Mouse (Mus musculus) left cerebral cortex, adult 18-20 months (tissue): ENCODE data around the gene Keg1. TPM values are rescaled to one million over a fixed set of nuclear protein-coding genes. Genes with fewer than 3 reads are reported as not detected.
"Not testable (repeated sequence)": the region's sequence is repeated elsewhere in the genome, so short reads cannot be mapped to it uniquely, and the experiment has no call there.

Experiments used
- DNase-seq, 2 experiments: peaks; one replicate each; pipeline ENCODE4 v3.0.0; 2021 to 2022; ENCODE audit warnings: low spot score in 2 of 2, mixed read lengths in 1 of 2
- long read RNA-seq, 2 experiments: library from polyadenylated mRNA; stranded (forward); transcript quantifications; one replicate each; pipeline ENCODE4 v2.0.0; 2021
- total RNA-seq, 2 experiments: library from RNA; stranded (reverse); gene quantifications; 2 replicates each; pipeline ENCODE4 v1.2.3; 2021

Gene Keg1
- total RNA-seq = not detected
- long read RNA-seq, experiment 1 = 0 reads
- long read RNA-seq, experiment 2 = 0 reads

DNA sequence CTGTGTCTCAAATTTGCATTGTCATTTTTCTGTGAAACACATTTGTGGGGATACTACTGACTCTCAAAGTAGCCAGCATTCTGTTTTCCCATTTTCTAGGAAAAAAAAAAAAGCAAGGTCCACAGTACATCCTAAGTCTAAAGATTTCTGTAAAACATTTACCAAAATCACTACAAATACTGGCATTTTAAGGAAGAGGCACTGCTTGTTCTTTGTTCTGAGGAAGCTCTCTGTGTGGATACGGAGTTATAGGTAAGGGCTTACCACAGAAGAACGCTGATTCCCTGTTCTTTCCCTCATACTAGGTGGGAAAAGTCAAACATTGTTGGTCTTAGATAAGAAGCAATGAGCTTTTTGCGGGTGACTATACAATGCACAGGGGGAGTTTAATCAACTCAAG is at the start of gene Keg1:
TSS of gene Keg1 (plus strand) at position 197 of the 400 bp plus-strand sequence.
- no peak for DNase-seq

DNA sequence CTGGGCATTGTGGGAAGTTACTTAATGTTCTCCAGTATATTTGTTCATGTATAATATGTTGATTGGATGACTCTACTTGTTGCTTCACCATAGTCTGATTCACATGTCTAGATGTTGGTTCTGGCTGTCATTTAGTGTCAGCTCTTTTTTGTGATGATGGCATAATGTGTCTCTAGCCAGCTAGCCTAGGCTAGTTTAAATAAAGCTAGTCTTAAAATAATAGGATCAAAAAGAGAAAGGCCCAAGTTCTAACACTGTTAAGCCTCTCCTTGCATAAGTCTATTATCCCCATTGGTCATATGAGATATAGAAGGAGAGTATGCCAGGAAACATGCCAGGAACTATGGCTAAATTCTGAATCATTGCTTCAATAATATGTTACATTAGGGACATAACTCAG is 46.1 kb upstream of the Keg1 start:
- DNase-seq = no peak

DNA sequence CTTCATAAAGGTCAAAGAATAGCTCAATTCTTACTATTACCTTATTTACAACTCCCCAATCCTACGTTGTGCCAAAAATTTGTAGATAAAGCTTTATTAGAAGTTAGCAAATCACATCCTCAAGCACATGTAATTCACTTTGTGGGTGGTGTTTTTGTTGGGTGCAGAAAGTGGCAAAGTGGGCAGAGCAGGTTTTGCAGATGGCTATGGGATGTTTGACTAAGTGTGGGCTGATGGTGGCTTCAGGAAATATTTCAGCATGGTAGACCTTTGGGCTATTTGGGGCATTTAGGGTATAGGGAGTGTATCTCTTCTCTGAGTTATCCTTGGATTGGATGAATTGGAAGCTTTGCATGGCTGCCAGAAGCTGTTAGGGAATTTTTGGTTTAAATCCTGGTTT is 29.4 kb upstream of the Keg1 start:
- no peak for DNase-seq

DNA sequence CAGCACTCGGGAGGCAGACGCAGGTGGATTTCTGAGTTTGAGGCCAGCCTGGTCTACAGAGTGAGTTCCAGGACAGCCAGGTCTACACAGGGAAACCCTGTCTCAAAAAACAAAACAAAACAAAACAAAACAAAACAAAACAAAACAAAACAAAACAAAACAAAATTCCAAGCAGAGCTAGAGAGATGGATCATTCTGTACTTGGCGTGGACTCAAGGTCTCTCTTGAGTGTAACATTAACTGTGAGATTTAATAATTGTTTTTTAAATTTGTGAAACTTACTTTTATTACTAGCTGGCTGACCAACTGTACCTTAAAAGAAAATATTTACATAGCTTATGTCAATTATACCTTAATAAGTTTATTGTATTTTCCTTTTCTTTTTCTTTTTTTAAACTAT is 27.0 kb upstream of the Keg1 start:
- DNase-seq = not testable (repeated sequence)

DNA sequence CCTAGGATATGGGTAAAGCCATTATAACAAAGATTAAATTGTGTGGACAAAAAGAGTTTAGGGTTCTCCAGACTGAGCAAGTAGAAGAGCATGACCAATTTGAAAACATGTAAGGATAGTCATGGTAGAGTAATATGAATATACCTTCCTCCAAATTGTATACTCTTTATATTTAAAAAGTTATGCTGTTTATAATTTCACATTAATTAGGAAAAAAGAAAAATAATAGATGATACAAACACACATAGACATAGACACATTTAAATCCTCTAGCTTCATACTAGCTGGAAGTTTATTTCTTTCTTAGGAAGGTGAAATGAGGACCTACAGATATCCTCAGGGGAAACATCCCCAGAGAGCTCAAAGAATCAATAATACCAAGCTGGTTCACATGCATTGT is 25.4 kb upstream of the Keg1 start, which contains the start of gene Olfr1442:
TSS of gene Olfr1442 (plus strand) at position 301 of the 400 bp plus-strand sequence.
- no peak for DNase-seq

DNA sequence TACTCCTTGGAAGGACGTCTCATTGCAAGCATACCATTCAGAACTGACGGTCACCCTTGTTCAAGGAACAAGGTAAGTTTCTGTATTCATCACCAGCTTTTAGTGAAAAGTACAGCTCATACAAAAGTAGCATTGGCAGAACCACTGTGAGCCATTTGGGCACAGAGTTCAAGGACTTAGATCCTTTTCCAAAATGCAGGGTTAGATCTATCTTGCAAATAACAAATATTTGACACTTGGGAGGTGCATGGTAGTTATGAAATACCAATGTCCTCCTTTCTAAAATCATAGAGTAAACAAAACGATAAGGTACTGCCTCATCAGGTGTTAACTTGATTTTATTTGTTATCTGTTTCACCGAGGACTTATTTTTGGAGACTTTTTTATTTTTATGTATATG is 24.5 kb upstream of the Keg1 start:
- no peak for DNase-seq

DNA sequence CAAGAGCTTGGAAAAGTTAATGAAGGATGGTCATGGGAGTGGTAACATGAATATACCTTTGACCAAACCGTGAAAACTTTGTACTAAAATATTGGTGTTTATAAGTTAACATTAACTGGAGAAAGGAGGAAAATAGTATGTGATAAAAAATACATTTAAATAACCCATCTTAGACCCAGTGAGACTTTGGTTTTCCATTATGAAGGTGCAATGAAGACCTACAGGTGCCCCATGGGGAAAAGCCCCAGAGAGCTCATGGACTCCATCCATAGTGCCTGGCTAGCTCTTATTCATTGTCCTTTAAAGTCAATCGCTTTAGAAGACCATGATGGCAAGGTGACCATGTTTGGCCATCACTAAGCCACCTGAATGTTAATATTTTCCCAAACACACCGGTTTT is 17.8 kb upstream of the Keg1 start, which contains the start of gene Olfr1443:
TSS of gene Olfr1443 (plus strand) at position 301 of the 400 bp plus-strand sequence.
- DNase-seq = no peak

DNA sequence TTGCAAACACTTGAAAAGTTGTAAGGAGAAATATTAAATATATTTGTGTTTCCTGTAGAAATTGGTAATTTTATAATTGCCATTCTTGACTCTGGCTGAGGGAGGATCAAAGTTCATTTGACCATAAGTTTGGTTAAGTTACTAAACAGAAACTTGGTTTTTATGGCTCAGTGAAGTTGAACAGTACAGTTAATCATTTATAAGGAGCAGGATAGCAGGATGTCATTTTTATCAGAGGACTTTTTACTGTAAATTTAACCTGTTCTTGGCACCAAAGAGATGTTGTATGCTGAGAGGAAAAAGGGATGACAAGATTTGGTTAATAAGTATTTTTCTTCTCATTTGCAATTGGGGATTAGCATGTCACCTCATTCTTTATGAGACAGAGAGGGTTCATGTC is 10.9 kb upstream of the Keg1 start:
- no peak for DNase-seq

DNA sequence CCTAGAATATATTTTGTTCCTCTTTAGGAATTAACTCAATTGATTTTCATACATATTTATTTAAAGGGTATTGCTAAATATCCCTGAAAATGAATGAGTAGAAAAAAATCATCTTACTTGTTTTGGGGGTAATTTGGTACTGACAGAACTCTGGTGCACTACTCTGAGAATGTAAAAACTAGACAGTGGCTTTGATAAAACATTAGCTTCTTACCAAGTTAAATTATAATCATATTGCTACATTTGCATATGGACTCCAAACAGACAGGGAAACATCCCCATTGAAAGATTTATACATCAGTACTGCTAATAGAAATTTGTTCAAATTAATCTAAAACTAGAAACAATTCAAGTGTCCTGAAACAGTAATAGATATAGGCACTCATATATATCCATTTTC is 10.4 kb upstream of the Keg1 start:
- DNase-seq = no peak

DNA sequence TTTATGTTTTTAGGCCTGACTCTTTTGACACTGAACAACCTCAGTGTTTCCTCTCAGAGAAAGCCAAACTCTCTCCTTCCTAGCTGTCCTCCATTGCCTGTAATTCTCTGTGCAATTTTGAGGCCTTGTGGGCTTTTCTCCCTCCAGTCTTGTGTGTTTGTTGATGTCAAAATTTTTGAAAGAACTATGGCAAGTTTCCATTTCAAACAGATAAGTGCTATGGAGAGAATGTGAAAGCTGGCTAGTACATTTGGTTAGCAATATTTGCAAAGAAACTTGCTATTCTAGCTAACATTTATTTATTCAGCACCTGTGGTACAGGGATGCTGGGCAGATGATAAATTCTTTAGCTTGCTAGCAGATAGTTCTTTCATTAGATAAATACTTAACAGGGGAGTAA is 635 bp downstream of the Keg1 start:
- no peak for DNase-seq

DNA sequence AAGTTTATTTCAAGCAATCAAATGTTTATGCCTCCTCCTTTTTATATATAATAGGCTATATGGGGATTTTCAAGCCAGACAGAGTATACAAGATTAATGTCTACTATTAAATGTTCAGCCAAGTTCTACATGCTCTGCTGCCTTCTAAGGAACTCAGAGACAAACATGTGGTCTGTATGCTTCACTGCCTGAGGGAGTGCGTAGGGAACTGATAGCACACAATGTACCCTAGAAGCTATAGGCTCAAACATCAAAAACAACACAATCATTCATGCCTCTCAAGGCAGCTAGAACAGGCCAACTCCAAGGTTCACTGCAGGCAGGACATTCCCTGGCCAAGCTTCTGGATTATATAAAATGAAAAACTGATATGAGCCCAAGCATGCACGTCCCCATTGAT is 12.9 kb downstream of the Keg1 start:
- DNase-seq = no peak

DNA sequence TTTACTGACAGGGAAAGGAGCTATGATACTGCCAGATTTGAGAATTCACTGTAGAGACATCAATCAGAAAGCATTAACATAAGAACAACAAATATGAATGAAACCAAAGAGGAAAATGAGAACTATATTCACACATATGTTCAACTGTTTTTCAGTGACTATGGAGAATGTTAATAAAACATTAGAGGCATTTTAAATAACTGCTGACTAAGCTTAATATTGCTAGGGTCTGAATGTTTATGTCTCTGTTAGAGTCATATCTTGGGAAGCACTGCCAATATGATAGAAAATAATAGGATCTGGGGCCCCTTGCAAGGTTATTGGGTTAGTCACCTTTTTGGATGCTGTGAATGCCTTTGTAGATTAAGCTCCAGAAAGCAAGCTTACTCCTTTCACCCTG is 13.4 kb downstream of the Keg1 start:
- no peak for DNase-seq

DNA sequence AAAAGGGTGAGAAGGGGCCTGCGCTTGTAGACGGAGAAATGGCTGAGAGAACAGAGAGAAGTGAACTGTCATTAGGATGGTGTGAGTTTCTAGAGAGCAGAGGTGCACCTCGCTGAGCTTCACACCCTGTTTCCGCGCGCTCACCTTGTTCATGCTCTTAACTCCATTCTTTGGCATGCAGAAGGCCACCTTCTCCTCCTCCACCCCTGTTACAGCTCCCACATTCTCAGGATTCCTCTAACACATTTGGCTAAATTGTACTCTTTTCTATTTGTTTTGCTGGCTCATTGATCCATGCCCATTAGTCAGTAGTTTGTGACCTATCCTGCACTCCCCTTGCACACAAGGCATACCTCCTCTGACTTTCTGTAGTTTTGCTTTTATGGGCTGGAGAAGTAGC is 23.6 kb downstream of the Keg1 start:
- no peak for DNase-seq

DNA sequence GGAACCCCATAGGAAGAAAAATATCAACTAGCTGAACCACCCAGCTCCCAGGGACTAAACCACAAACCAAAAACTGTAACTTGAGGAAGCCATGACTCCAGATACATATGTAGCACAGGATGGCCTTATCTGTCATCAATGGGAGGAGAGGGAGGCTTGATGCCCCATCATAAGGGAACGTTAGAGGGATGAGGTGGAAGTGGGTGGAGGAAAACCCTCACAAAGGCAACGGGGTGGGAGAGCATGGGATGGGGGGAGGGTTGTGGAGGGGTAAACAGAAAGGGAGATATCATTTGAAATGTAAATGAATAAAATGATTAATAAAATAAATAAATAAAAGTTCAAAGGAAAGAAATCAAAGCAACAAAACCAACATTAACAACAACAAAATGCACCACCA is 24.9 kb downstream of the Keg1 start:
- no peak for DNase-seq

DNA sequence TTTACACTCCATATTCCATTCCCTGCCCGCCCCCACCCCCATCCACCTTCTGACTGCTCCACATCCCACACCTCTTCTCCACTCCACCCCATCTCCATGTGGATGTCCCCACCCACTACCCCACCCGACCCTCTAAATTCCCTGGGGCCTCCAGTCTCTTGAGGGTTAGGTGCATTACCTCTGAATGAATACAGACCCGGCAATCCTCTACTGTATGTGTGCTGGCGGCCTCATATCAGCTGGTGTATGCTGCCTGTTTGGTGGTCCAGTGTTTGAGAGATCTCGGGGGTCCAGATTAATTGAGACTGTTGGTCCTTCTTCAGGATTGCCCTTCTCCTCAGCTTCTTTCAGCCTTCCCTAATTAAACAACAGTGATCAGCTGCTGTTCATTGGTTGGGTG is 25.3 kb downstream of the Keg1 start:
- DNase-seq = not testable (repeated sequence)

DNA sequence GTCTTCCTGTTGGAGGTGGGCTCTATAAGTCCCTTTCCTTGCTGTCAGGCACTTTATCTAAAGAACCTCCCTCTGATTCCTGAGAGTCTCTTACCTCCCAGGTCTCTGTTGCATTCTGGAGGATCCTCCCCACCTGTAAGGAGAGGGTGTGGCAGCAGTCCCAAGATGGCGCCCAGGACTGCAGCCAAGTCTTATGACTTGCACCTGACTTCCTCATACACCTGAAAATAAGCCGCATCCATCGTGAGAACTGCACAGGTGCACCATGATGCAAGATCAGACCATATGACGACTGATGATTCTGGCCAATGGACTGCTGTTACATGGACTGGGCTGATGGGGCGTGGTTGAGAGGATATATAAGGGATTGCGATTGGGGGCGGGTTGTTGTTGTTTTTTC is 26.0 kb downstream of the Keg1 start:
- DNase-seq = not testable (repeated sequence)

DNA sequence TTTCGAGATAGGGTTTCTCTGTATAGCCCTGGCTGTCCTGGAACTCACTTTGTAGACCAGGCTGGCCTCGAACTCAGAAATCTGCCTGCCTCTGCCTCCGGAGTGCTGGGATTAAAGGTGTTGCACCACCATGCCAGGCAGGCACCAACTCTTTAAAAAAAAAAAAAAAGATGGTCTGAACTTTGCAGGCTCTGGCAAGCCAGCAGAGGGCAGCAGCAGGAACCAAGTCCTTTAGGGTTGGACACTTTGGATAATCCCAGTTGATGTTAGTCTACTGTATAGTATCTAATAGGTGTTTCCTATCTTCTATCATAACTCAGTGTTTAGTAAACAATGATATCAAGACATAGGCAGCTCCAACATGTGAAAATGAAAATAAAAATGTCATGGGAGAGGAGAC is 26.7 kb downstream of the Keg1 start:
- peak; percentile 23 to 31 for DNase-seq

DNA sequence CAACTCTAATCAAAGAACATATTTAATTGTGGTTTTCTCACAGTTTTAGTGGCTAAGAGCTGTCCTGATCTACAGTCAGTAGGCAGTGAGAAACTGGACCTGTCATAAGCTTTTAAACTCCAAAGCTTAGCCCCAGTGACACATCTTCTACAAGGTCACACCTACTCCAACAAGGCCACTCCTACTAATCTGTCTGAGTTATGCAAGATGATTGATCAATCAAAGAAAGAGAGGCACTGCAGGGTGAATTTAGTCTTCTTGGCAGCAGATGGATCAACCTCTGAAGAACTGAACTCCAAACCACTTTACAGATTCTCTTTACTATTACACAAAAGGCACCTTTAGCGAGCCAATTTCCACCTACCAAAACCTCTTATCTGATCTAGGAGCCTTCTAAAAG is 30.3 kb downstream of the Keg1 start:
- no peak for DNase-seq

DNA sequence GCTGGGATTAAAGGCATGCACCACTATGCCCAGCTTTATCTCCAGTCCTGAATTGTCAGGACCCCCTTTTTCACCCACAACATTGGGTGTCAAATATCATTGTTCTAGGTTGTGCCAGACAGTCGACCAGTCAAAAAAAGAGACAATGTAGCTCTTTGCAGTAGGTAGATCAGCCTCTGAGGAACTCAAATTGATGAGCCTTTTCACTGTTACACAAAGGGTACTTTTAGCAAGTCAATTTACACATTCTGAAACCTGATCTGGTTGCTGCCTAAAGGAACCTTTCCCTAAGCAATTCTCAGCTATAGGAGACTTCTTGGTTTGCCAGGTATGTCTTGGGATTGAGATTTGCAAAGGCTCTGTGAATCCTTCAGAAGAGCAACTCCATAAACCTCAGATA is 35.5 kb downstream of the Keg1 start:
- DNase-seq = no peak

DNA sequence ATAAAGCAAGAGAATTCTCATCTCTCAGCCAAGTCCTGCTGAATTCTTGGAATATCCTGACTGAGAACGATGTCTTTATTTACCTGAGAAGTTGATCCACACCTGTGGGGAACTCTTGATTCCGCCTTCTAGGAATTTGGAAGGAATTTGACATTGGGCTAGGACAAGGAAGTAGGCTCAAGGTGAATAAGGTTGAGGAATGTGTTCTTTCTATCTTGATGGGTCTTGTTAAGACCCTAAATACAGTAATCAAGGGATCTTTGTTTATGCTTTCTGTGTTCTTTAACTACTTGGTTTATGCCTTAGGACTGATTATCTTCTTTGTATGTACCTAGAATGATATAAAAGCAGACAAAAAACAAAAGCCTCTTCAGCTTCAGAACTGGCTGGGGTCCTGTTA is 36.4 kb downstream of the Keg1 start:
- no peak for DNase-seq

DNA sequence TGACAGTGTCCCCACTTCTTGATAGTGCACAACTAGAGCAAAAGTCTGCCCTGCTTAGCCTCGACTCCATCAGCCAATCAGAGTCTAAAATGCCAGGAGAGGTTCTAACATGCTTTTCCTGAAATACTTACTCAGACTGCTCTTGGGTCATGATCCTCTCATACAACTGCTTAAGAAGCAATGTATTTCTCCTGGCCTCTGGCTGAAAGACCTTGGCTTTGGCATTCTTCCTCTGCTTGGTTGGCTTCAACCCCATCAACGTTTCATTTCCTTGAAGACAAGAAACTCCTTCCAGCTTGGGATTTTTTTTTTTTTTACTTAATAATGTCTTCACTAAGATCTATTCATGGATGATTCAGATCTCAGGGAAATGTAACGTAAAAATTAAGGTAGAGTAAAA is 60.7 kb downstream of the Keg1 start:
- DNase-seq = no peak

DNA sequence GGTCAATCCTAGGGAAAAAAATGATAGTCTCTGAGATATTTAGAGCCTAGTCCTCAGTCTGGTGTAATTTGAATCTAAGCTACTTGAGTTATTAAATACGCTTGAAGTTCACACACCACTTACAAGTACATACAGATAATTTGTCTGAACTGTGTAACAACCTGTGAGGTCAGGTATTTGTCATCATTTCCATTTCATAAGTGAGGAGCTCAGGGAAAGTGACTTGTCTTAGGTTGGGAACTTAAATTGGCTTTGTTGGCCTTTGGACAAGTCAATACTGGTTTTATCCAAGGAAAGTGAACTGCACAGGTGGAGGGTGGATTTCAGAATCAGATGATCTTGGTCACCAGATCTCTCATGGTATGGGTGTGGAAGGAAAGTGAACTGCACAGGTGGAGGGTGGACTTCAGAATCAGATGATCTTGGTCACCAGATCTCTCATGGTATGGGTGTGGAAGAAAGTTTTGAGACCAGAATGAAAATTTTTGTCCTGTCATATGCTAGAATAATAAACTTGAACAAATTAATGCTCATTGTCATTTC is 63.4 kb downstream of the Keg1 start:
- no peak for DNase-seq

DNA sequence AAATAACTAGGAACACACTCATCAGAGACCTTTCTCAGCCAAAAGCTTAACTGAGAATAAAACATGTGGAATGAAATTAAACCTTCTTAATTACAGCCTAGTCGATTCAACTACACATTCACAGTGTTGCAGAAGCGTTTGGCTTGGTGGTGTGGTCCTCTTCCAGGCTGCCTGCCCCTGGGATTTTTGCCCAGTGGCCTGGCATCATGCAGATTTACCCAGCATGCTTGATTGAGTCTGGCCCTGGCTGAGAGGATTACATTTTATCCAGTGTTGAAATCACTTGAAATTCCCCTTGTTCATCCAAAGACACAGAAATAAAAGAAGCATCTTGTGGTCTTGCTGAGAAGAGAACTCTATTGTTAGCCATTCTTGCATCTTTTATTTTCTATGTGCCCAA is 64.1 kb downstream of the Keg1 start:
- peak; percentile 23 to 27 for DNase-seq
